Mouse (Mus musculus) ES-Bruce4 (cell line): Measurements from ENCODE around the gene Vmn1r224.

Experiments
- CTCF ChIP-seq: IDR thresholded peaks from one replicate; pipeline ENCODE4 v1.8.1; 2011; ENCODE audit warnings: low read depth, low read length
- POLR2A ChIP-seq: IDR thresholded peaks from one replicate; pipeline ENCODE4 v1.8.1; 2011; ENCODE audit warnings: low read length; ENCODE audit not compliant: insufficient read depth

DNA sequence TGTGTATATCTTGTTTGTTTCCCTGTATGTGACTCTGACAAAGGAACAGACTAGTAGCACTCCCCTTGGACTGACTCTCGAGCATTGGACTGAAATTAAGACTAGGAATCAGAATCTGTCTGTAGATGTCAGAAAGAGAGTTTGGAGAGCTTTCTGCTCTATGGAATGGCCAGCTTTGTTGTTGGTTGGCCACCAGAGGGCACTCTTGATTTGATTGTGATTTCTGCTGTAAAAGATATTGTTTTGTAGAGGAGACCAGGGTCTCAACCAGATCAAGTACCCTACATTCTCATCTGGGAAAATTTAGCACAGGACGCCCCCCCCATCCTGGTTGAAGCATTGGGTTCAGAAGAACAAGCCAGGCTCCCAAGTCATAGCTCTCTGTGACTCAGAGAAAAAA is 14.8 kb upstream of the Vmn1r224 start:
- TF ChIP-seq CTCF: no peak
- no peak for TF ChIP-seq POLR2A
